Mouse (Mus musculus): ENCODE measurements around the gene Alyref. TPM values are rescaled to one million over a fixed set of nuclear protein-coding genes. Genes with fewer than 3 reads are reported as not detected.

Alyref gene
- polyA plus RNA-seq, 1 experiment from 2014 or later = 254 TPM

DNA sequence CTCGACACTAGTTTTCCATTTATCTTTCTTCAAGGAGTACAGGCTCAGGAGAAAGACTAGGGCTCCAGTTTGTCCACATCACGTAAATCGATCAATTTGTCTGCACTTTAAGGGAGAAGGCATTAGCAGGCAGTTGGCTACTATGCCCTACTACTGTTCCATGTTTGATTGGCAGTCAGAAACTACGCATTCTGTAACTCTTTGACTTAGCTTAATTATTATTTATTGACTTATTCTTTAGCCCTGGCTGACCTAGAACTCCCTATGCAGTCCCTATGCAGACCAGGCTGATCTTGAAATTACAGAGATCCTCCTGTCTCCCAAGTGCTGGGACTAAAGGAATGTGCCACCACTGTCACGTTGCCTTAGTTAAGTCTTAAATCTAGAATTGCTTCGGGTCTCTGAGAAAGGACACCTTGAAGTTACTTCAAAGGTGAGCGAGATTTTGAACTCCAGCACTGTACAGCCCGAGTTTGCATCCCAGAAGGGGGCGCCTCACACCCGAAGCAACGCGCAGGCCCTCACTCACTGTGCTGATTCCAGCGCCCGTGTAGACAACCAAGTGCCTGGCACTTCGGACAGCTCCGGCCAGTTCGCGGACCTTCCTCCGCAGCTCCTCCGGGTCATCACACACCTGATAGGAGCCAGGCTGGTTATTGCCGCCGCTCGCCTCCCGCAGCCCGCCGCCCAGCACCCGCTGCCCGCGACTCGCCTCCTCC lies 26.0 kb upstream of the Alyref start:
- H3K4me3 ChIP-seq (ENCODE audit: control insufficient read depth in 1 of 2, insufficient read depth in 1 of 2, low read depth in 1 of 2, low read length in 2 of 2) = peak overlapping the region; percentile 86 to 97
- H3K27ac ChIP-seq (replicated peaks in 1 of 2; ENCODE audit: control insufficient read depth in 1 of 2, insufficient read depth in 1 of 2, low read depth in 2 of 2, low read length in 2 of 2) = peak overlapping the region; percentile 6 to 76; a peak in 3 of 4 replicates
- no peaks in the 10 kb centered on the region for H3K27me3 ChIP-seq (ENCODE audit: control insufficient read depth, insufficient read depth, low read length)
- H3K9me3 ChIP-seq (ENCODE audit: control insufficient read depth, low read length) = no peaks in the 10 kb centered on the region
- peaks cover 57% of the 10 kb centered on the region for H3K36me3 ChIP-seq (ENCODE audit: control insufficient read depth, insufficient read depth, low read length)
- H3K4me2 ChIP-seq (ENCODE audit: low read length) = peak overlapping the region; percentile 97
- H3K9ac ChIP-seq (ENCODE audit: low read length) = peak overlapping the region; percentile 78
- ATAC-seq (ENCODE audit: insufficient number of reproducible peaks, insufficient read depth, low FRiP score, low read depth) = peak; percentile 76
- WGBS = 12% methylated on average over 29 of the region's 30 CpGs
- H3K4me1 ChIP-seq (ENCODE audit: control insufficient read depth in 2 of 2, insufficient read depth in 2 of 2, low read length in 2 of 2) = peaks cover 5 to 15% of the 10 kb centered on the region in 2 experiments; a peak in 3 of 4 replicates

GRCm38 (mm10) chr11:120622805-120623204 lies 24.6 kb upstream of the Alyref start:
- Histone ChIP-seq H3K4me3 (ENCODE audit: control insufficient read depth in 1 of 2, insufficient read depth in 1 of 2, low read depth in 1 of 2, low read length in 2 of 2) (no peak overlapping the region), H3K9me3 (ENCODE audit: control insufficient read depth, low read length) (no peaks in the 10 kb centered on the region), H3K4me1 (ENCODE audit: control insufficient read depth in 2 of 2, insufficient read depth in 2 of 2, low read length in 2 of 2) (peaks cover 8 to 15% of the 10 kb centered on the region in 2 experiments; a peak in 3 of 4 replicates), H3K27ac (replicated peaks in 1 of 2; ENCODE audit: control insufficient read depth in 1 of 2, insufficient read depth in 1 of 2, low read depth in 2 of 2, low read length in 2 of 2) (no peak overlapping the region), H3K4me2 (ENCODE audit: low read length) (no peak overlapping the region), H3K27me3 (ENCODE audit: control insufficient read depth, insufficient read depth, low read length) (no peaks in the 10 kb centered on the region), H3K9ac (ENCODE audit: low read length) (no peak overlapping the region), H3K36me3 (ENCODE audit: control insufficient read depth, insufficient read depth, low read length) (peaks cover 61% of the 10 kb centered on the region)
- 89% methylated on average over 6 of the region's 6 CpGs for WGBS
- ATAC-seq (ENCODE audit: insufficient number of reproducible peaks, insufficient read depth, low FRiP score, low read depth) = no peak

- Histone ChIP-seq H3K4me1 (ENCODE audit: control insufficient read depth in 2 of 2, insufficient read depth in 2 of 2, low read length in 2 of 2) (peaks cover 10 to 17% of the 10 kb centered on the region in 2 experiments), H3K4me2 (ENCODE audit: low read length) (no peak overlapping the region)
- 93% methylated on average over 14 of the region's 14 CpGs for whole genome bisulfite sequencing
Measured at GRCm38 (mm10) chr11:120620195-120620594, 22.0 kb upstream of the Alyref start.

GRCm38 (mm10) chr11:120618619-120619535 lies 20.7 kb upstream of the Alyref start:
- Histone ChIP-seq H3K9me3 (ENCODE audit: control insufficient read depth, low read length) (no peaks in the 10 kb centered on the region), H3K36me3 (ENCODE audit: control insufficient read depth, insufficient read depth, low read length) (peaks cover 61% of the 10 kb centered on the region), H3K4me3 (ENCODE audit: control insufficient read depth in 1 of 2, insufficient read depth in 1 of 2, low read depth in 1 of 2, low read length in 2 of 2) (no peak overlapping the region), H3K4me1 (ENCODE audit: control insufficient read depth in 2 of 2, insufficient read depth in 2 of 2, low read length in 2 of 2) (peaks cover 8 to 11% of the 10 kb centered on the region in 2 experiments), H3K4me2 (ENCODE audit: low read length) (no peak overlapping the region), H3K27ac (replicated peaks in 1 of 2; ENCODE audit: control insufficient read depth in 1 of 2, insufficient read depth in 1 of 2, low read depth in 2 of 2, low read length in 2 of 2) (no peak overlapping the region), H3K9ac (ENCODE audit: low read length) (no peak overlapping the region), H3K27me3 (ENCODE audit: control insufficient read depth, insufficient read depth, low read length) (no peaks in the 10 kb centered on the region)
- 93% methylated on average over 25 of the region's 25 CpGs for WGBS
- ATAC-seq (ENCODE audit: insufficient number of reproducible peaks, insufficient read depth, low FRiP score, low read depth) = no peak

More at GRCm38 (mm10) chr11:120620195-120620594, 22.0 kb upstream of the Alyref start:
- Histone ChIP-seq H3K4me3 (ENCODE audit: control insufficient read depth in 1 of 2, insufficient read depth in 1 of 2, low read depth in 1 of 2, low read length in 2 of 2) (no peak overlapping the region), H3K9ac (ENCODE audit: low read length) (no peak overlapping the region), H3K9me3 (ENCODE audit: control insufficient read depth, low read length) (no peaks in the 10 kb centered on the region), H3K36me3 (ENCODE audit: control insufficient read depth, insufficient read depth, low read length) (peaks cover 51% of the 10 kb centered on the region), H3K27ac (replicated peaks in 1 of 2; ENCODE audit: control insufficient read depth in 1 of 2, insufficient read depth in 1 of 2, low read depth in 2 of 2, low read length in 2 of 2) (no peak overlapping the region), H3K27me3 (ENCODE audit: control insufficient read depth, insufficient read depth, low read length) (no peaks in the 10 kb centered on the region)
- no peak for ATAC-seq (ENCODE audit: insufficient number of reproducible peaks, insufficient read depth, low FRiP score, low read depth)

- no peaks in the 10 kb centered on the region for H3K27me3 ChIP-seq (ENCODE audit: control insufficient read depth, insufficient read depth, low read length)
- H3K4me1 ChIP-seq (ENCODE audit: control insufficient read depth in 2 of 2, insufficient read depth in 2 of 2, low read length in 2 of 2) = peaks cover 8 to 9% of the 10 kb centered on the region in 2 experiments
- peak within 1 kb of the TSS; percentile 87 for H3K9ac ChIP-seq (ENCODE audit: low read length)
- peak within 1 kb of the TSS; percentile 73 to 76 for H3K4me3 ChIP-seq (ENCODE audit: control insufficient read depth in 1 of 2, insufficient read depth in 1 of 2, low read depth in 1 of 2, low read length in 2 of 2)
- 1% methylated on average over 56 of the region's 56 CpGs for WGBS
- H3K9me3 ChIP-seq (ENCODE audit: control insufficient read depth, low read length) = no peaks in the 10 kb centered on the region
- H3K27ac ChIP-seq (replicated peaks in 1 of 2; ENCODE audit: control insufficient read depth in 1 of 2, insufficient read depth in 1 of 2, low read depth in 2 of 2, low read length in 2 of 2) = peak within 1 kb of the TSS; percentile 25 to 70; a peak in 1 of 4 replicates
- peak within 1 kb of the TSS; percentile 89 for H3K4me2 ChIP-seq (ENCODE audit: low read length)
- peaks cover 66% of the 10 kb centered on the region for H3K36me3 ChIP-seq (ENCODE audit: control insufficient read depth, insufficient read depth, low read length)
- peak; percentile 90 for ATAC-seq (ENCODE audit: insufficient number of reproducible peaks, insufficient read depth, low FRiP score, low read depth)
Measured at GRCm38 (mm10) chr11:120617519-120618112, 19.5 kb upstream of the Alyref start, which contains the start of gene Pcyt2. Gene Pcyt2, minus strand, starts transcription at chr11:120617936.

DNA sequence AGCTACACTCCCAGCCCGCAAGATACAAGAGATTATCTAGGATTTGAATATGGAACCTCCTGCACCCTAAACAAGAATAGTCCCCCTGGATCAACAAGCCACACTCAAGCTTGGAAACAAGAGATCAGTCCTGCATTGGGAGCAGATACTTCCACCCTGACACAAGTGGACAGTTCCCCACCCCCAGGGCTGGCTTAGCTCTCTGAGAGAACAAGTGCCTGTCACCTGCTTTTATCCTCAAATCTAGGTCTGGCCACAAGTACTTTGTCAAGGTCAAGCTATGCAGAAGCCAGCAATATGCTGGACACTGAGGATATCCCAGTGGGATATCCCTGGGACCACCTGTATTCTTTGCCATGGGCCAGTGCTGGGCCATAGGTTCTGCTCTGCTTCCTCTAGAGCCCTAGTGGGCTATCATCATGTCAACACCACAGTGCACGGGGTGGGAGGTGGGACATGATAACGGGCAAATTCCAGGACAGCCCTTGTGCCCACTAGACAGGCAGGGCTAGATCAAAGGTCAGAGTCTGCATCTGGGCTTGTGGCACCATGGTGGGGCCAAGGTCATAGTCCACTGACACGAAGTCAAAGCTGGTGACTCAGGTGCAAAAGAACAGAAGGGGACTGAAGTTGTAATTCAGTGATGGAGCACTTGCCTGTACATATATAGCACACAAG lies 18.6 kb upstream of the Alyref start:
- Histone ChIP-seq H3K4me2 (ENCODE audit: low read length) (peak overlapping the region; percentile 89), H3K4me1 (ENCODE audit: control insufficient read depth in 2 of 2, insufficient read depth in 2 of 2, low read length in 2 of 2) (peaks cover 8 to 9% of the 10 kb centered on the region in 2 experiments), H3K9ac (ENCODE audit: low read length) (peak overlapping the region; percentile 87), H3K9me3 (ENCODE audit: control insufficient read depth, low read length) (no peaks in the 10 kb centered on the region), H3K36me3 (ENCODE audit: control insufficient read depth, insufficient read depth, low read length) (peaks cover 66% of the 10 kb centered on the region), H3K27ac (replicated peaks in 1 of 2; ENCODE audit: control insufficient read depth in 1 of 2, insufficient read depth in 1 of 2, low read depth in 2 of 2, low read length in 2 of 2) (peak overlapping the region in 1 of 2 experiments; percentile 70; a peak in 1 of 4 replicates), H3K4me3 (ENCODE audit: control insufficient read depth in 1 of 2, insufficient read depth in 1 of 2, low read depth in 1 of 2, low read length in 2 of 2) (peak overlapping the region; percentile 73 to 76), H3K27me3 (ENCODE audit: control insufficient read depth, insufficient read depth, low read length) (no peaks in the 10 kb centered on the region)
- 32% methylated on average over 4 of the region's 4 CpGs for WGBS
- ATAC-seq (ENCODE audit: insufficient number of reproducible peaks, insufficient read depth, low FRiP score, low read depth) = no peak
